Mouse (Mus musculus): ENCODE data around the gene Myl4. TPM values are rescaled to one million over a fixed set of nuclear protein-coding genes. Genes with fewer than 3 reads are reported as not detected.

Gene Myl4
- total RNA-seq, 1 experiment = 9.1 TPM

GRCm38 (mm10) chr11:104544507-104544906, 6.0 kb upstream of the Myl4 start:
- in situ Hi-C loops (cut with MboI; ENCODE audit: low sequenced_read_pairs in 2 of 2, unreplicated experiment in 2 of 2) = no loop called here
- Histone ChIP-seq H3K9ac (ENCODE audit: insufficient read depth, low read depth, low read length, poor library complexity, severe bottlenecking) (no peak overlapping the region), H3K27ac (ENCODE audit: insufficient read depth, low read depth, low read length, poor library complexity, severe bottlenecking) (no peak overlapping the region), H3K4me1 (ENCODE audit: control insufficient read depth in 2 of 2, insufficient read depth in 2 of 2, low read length in 2 of 2, poor library complexity in 1 of 2) (peaks cover 0 to 5% of the 10 kb centered on the region in 2 experiments; a peak in 1 of 4 replicates), H3K4me3 (ENCODE audit: insufficient read depth in 1 of 2, low read depth in 1 of 2, low read length in 2 of 2, poor library complexity in 1 of 2, severe bottlenecking in 1 of 2) (no peak overlapping the region), H3K36me3 (ENCODE audit: control insufficient read depth, insufficient read depth, low read length, poor library complexity, severe bottlenecking) (no peaks in the 10 kb centered on the region), H3K9me3 (ENCODE audit: control insufficient read depth, insufficient read depth, low read depth, low read length) (no peaks in the 10 kb centered on the region)
- TF ChIP-seq HCFC1 (IDR thresholded peaks at IDR 0.05; ENCODE audit: borderline replicate concordance, insufficient read depth, low read length) (no peak), MAFK (IDR thresholded peaks at IDR 0.05; ENCODE audit: insufficient read depth, low read depth, low read length) (peak; percentile 89)
- no peak for DNase-seq (ENCODE audit: low read depth, low spot score)

- Histone ChIP-seq H3K36me3 (ENCODE audit: control insufficient read depth, insufficient read depth, low read length, poor library complexity, severe bottlenecking) (no peaks in the 10 kb centered on the region), H3K9ac (ENCODE audit: insufficient read depth, low read depth, low read length, poor library complexity, severe bottlenecking) (no peak overlapping the region), H3K4me3 (ENCODE audit: insufficient read depth in 1 of 2, low read depth in 1 of 2, low read length in 2 of 2, poor library complexity in 1 of 2, severe bottlenecking in 1 of 2) (no peak overlapping the region), H3K27ac (ENCODE audit: insufficient read depth, low read depth, low read length, poor library complexity, severe bottlenecking) (no peak overlapping the region), H3K4me1 (ENCODE audit: control insufficient read depth in 2 of 2, insufficient read depth in 2 of 2, low read length in 2 of 2, poor library complexity in 1 of 2) (peaks cover 0 to 5% of the 10 kb centered on the region in 2 experiments; a peak in 2 of 4 replicates), H3K9me3 (ENCODE audit: control insufficient read depth, insufficient read depth, low read depth, low read length) (no peaks in the 10 kb centered on the region)
- TF ChIP-seq HCFC1 (IDR thresholded peaks at IDR 0.05; ENCODE audit: borderline replicate concordance, insufficient read depth, low read length) (no peak), ZNF384 (IDR thresholded peaks at IDR 0.05; ENCODE audit: low read depth, low read length) (no peak), MAFK (IDR thresholded peaks at IDR 0.05; ENCODE audit: insufficient read depth, low read depth, low read length) (no peak), ZC3H11A (IDR thresholded peaks at IDR 0.05; ENCODE audit: borderline replicate concordance, low read depth, low read length) (no peak), CHD2 (IDR thresholded peaks at IDR 0.05; ENCODE audit: low read depth, low read length) (no peak)
- in situ Hi-C loops (cut with MboI; ENCODE audit: low sequenced_read_pairs in 2 of 2, unreplicated experiment in 2 of 2) = no loop called here
- no peak for DNase-seq (ENCODE audit: low read depth, low spot score)
These were observed 3.0 kb upstream of the Myl4 start for GRCm38 (mm10) chr11:104547502-104547901.

GRCm38 (mm10) chr11:104549438-104550405, 741 bp upstream of the Myl4 start:
- DNase-seq (ENCODE audit: low read depth, low spot score) = peak; percentile 28

GRCm38 (mm10) chr11:104558065-104558464, 7.6 kb downstream of the Myl4 start:
- no peak overlapping the region for H3K27ac ChIP-seq (ENCODE audit: insufficient read depth, low read depth, low read length, poor library complexity, severe bottlenecking)
- in situ Hi-C loops (cut with MboI; ENCODE audit: low sequenced_read_pairs in 2 of 2, unreplicated experiment in 2 of 2) = no loop called here

More at GRCm38 (mm10) chr11:104549438-104550405, 741 bp upstream of the Myl4 start:
- Histone ChIP-seq H3K4me1 (ENCODE audit: control insufficient read depth in 2 of 2, insufficient read depth in 2 of 2, low read length in 2 of 2, poor library complexity in 1 of 2) (peaks cover 0 to 5% of the 10 kb centered on the region in 2 experiments; a peak in 2 of 4 replicates), H3K36me3 (ENCODE audit: control insufficient read depth, insufficient read depth, low read length, poor library complexity, severe bottlenecking) (no peaks in the 10 kb centered on the region), H3K4me3 (ENCODE audit: insufficient read depth in 1 of 2, low read depth in 1 of 2, low read length in 2 of 2, poor library complexity in 1 of 2, severe bottlenecking in 1 of 2) (peak overlapping the region; percentile 93 to 98), H3K9me3 (ENCODE audit: control insufficient read depth, insufficient read depth, low read depth, low read length) (no peaks in the 10 kb centered on the region), H3K27ac (ENCODE audit: insufficient read depth, low read depth, low read length, poor library complexity, severe bottlenecking) (peak overlapping the region; percentile 84), H3K9ac (ENCODE audit: insufficient read depth, low read depth, low read length, poor library complexity, severe bottlenecking) (peak overlapping the region; percentile 99)
- TF ChIP-seq HCFC1 (IDR thresholded peaks at IDR 0.05; ENCODE audit: borderline replicate concordance, insufficient read depth, low read length) (no peak), CHD2 (IDR thresholded peaks at IDR 0.05; ENCODE audit: low read depth, low read length) (0 out of 2 replicates have a peak, but pooled peaks have one; percentile 28)
- in situ Hi-C loops (cut with MboI; ENCODE audit: low sequenced_read_pairs in 2 of 2, unreplicated experiment in 2 of 2) = no loop called here

More at GRCm38 (mm10) chr11:104558065-104558464, 7.6 kb downstream of the Myl4 start:
- Histone ChIP-seq H3K9ac (ENCODE audit: insufficient read depth, low read depth, low read length, poor library complexity, severe bottlenecking) (no peak overlapping the region), H3K9me3 (ENCODE audit: control insufficient read depth, insufficient read depth, low read depth, low read length) (no peaks in the 10 kb centered on the region), H3K4me1 (ENCODE audit: control insufficient read depth in 2 of 2, insufficient read depth in 2 of 2, low read length in 2 of 2, poor library complexity in 1 of 2) (no peaks in the 10 kb centered on the region; a peak in 1 of 4 replicates), H3K4me3 (ENCODE audit: insufficient read depth in 1 of 2, low read depth in 1 of 2, low read length in 2 of 2, poor library complexity in 1 of 2, severe bottlenecking in 1 of 2) (no peak overlapping the region), H3K36me3 (ENCODE audit: control insufficient read depth, insufficient read depth, low read length, poor library complexity, severe bottlenecking) (no peaks in the 10 kb centered on the region)
- DNase-seq (ENCODE audit: low read depth, low spot score) = no peak
- TF ChIP-seq ZC3H11A (IDR thresholded peaks at IDR 0.05; ENCODE audit: borderline replicate concordance, low read depth, low read length) = no peak
- no peak for TF ChIP-seq MAFK (IDR thresholded peaks at IDR 0.05; ENCODE audit: insufficient read depth, low read depth, low read length)
- TF ChIP-seq ZNF384 (IDR thresholded peaks at IDR 0.05; ENCODE audit: low read depth, low read length) = no peak
- TF ChIP-seq HCFC1 (IDR thresholded peaks at IDR 0.05; ENCODE audit: borderline replicate concordance, insufficient read depth, low read length) = no peak
- TF ChIP-seq CHD2 (IDR thresholded peaks at IDR 0.05; ENCODE audit: low read depth, low read length) = no peak
